Mouse (Mus musculus) heart, postnatal 10 days (tissue): ENCODE measurements at regions not wholly inside any gene's neighbourhood (a gene's known extent, or its start where the extent isn't known, plus 50 kb on each side); places are given as distances from the start of the nearest gene placed in this dataset.

Experiments used
- DNase-seq, 2 experiments: peaks; one replicate each; pipeline ENCODE4 v3.0.0; 2021
- intact Hi-C: fragments of 180-260 bp; cut with DNase I; formaldehyde crosslinking; loops from one replicate; pipeline ENCODE4 v1.15.1; 2025

DNA sequence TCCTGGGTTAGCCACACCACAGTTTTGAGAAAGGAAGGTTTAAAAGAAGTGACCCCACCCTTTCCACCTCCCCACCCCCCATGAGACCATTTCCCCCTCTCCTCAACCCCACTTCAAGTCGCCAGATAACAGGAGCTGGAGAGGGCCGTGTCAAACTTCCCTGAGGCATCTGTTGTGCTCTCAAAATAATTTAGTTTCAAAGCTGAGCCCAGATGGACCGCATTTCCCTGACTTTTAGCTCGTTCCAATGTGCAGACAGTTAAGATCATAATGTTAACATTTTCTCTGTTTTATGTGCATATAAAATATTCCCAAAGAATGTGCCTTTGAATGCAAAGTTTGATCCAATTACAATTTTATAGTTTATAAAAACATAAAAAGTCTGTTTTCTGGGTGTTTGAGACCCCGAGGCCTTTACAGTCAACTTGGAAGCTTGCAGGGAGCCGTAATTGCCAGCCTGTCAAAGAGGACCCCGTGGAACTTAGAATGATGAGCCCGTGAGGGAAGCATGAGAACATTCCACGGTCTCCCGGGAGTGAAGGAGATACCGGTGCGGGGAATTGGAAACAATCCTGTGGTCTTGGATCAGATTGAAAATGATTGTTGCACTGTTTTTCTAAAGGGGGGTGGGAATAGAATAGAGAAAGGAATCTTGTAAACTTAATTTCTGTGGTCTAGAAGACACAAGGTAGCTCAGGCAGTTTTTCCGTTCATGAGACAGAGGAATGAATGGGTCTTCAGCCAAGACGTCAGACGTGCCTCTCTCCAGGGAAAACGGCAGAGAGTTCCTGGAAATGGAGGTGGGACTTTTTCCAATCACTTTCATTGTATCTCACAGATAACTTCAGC lies 903.3 kb downstream of the Mrps31 start:
- no peak for DNase-seq
- intact Hi-C loops, result no loop called here

DNA sequence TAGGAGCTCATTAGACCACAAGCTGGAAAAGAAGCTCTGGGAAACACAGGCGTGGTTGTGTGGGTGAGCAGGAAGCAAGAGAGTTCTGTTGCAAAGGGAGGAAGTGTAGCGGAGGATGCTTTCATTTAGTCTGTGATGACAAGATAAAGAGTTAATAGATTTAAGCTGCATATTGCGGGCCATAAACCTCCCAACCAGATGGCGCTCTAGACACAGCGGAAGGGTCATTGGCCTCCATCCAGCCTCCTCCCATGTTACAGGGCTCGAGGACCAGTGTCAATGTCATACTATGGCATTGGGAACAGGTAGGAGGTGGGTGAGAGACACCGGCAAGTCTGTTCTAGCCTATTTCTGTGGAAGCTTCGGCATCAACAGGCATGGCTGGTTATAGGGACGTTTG lies 908.4 kb downstream of the Mrps31 start:
- intact Hi-C loops, result no loop called here
- DNase-seq, result peak; percentile 38 to 52

DNA sequence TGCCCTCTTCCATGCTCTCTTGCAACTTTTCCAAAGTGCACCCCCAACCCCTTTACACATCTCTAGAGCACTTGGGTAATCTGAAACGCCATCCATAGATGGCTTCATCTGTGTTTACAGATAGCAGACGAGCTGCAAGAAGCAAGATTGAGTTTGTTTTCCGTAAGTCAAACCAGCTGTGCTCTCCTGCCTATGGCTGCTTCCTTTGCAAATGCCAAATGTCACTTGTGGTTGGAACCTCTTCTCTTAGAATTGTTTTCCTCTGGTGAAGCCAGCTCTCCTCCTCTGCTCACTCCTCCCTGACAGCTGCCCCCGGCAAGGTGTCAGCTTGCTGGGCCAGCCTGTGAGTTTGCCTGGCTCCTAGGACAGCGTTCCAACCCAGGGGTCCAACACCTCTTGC lies 910.0 kb downstream of the Mrps31 start:
- intact Hi-C loops, result no loop called here
- no peak for DNase-seq

GRCm38 (mm10) chr8:23327283-23327682 lies 916.1 kb downstream of the Mrps31 start:
- intact Hi-C loops, result no loop called here
- no peak for DNase-seq

- intact Hi-C loops, result loop anchor here (2.0 to 10.0 kb wide), 3 partner anchors 163 to 1201 kb away; no protein-coding TSS in a partner anchor
- peak; percentile 34 to 67 for DNase-seq
Measured at GRCm38 (mm10) chr8:23344161-23344560, 933.0 kb downstream of the Mrps31 start.

- DNase-seq, result no peak
- intact Hi-C loops, result no loop called here
Measured at GRCm38 (mm10) chr8:23351367-23351930, 940.3 kb downstream of the Mrps31 start.

DNA sequence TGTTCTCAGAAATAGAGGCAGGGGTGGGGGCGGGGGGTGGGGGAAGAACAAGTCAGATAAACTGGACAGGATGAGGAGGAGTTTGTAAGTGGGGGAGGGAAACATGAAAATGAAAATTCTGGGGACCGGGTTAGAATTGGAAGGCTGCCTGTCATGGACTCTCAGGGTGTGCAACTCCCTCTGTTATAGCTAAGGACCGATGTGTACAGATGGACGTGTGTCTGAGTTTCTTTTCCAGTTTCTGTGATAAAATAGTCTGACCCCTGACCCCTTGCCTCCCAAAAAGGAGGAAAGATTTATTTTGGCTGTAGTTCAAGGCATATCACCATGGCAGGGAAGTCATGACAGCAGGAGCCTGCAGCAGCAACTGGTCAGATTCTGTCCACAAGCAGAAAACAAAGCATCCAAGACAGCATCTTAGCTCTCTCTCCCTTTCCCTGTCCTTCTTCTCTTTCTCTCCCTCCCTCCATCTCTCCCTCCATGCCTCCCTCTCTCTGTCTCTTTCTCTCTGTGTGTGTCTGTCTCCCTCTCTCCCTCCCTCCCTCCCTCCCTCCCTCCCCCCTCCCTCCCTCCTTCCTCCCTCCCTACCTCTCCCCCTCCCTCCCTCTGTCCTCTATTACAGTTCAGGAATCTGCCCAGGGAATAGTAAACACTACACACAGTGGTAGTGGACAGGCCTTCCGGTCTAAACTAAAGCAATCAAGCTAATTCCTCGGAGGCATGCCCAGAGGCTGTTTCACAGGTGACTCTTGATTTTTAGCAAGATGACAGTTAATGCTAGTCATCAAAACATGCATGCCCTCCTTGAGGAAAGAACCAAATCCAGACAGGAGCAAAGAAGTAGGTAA lies 941.3 kb downstream of the Mrps31 start:
- intact Hi-C loops, result no loop called here
- peak in 1 of 2 experiments; percentile 14 for DNase-seq

DNA sequence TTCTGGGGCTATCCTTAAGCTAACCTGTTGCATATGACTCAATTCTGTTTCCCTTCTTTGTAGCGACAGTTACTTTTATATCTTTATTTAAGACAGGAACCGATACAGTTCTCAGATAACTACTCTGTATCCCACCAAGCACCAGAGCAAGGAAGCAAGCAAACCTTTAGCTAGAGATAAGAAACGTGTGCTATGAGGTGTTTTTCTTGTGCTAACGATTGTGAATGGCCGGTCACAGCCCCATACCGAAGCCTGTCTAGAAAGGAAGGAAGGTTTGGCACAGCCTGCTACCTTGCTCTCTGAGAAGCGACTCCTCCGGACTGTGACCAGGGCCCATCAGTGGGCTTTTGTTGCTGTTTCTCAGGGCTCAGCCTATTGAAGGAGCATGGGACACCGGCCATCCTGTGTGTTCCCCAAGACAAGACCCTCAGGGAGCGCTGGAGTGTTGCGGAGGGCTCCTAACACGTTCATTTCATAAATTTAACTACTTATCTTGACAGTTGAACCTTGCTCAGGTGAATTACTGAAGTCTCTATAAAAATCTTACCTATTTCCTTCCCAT lies 949.0 kb downstream of the Mrps31 start:
- no peak for DNase-seq
- intact Hi-C loops, result no loop called here

DNA sequence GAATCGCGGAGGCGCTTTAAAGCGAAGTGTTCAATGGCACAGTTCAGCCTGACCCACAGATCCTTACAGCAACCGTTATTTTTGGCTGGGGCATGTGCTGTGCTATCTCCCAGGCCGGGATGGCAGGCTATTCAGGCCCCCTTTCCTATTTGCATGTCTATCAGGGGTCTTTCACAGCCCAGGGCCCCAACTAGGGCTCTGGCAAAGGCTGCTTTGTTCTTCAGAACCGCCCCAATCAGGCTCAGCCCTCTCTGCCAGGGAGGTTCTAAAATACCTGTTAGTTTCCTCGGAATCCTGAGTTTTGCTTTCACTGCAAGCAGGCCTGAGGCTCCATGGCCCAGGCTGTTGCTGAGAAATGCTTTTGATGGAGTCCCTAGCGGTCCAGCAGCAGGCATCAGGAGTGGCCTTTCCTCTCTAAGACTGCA lies 949.7 kb downstream of the Mrps31 start:
- intact Hi-C loops, result no loop called here

More for the DNA sequence above, 949.7 kb downstream of the Mrps31 start:
- no peak for DNase-seq
